Mouse (Mus musculus) testis, adult 2 months (tissue): Measurements from ENCODE around the gene Chmp2a.

ENCODE experiments used
- CTCF ChIP-seq: fragments of 200-500 bp; IDR thresholded peaks from 2 replicates; pipeline ENCODE4 v1.5.1; 2012; ENCODE audit warnings: low read depth, mild to moderate bottlenecking, inconsistent platforms, low read length, moderate library complexity; ENCODE audit not compliant: control insufficient read depth, insufficient read depth, insufficient replicate concordance
- POLR2A ChIP-seq: fragments of 200-500 bp; IDR thresholded peaks from 2 replicates; pipeline ENCODE4 v1.6.1; 2012; ENCODE audit warnings: low read depth, mild to moderate bottlenecking, inconsistent platforms, low read length, moderate library complexity; ENCODE audit not compliant: control insufficient read depth

- TF ChIP-seq POLR2A (no peak), CTCF (no peak)
Observed at GRCm38 (mm10) chr7:12997230-12997629, 37.4 kb downstream of the Chmp2a start.
